Mouse (Mus musculus): ENCODE results near the gene Arhgap24. TPM values are rescaled to one million over a fixed set of nuclear protein-coding genes. Genes with fewer than 3 reads are reported as not detected.

Gene Arhgap24
- total RNA-seq, 2 experiments from 2014 or later = 6.1 to 7.0 TPM

- DNase-seq (ENCODE audit: extremely low spot score in 1 of 2, low spot score in 1 of 2) = no peak
Observed at GRCm38 (mm10) chr5:102571445-102571844, 90.3 kb downstream of the Arhgap24 start.

GRCm38 (mm10) chr5:102576750-102577149 is 95.6 kb downstream of the Arhgap24 start:
- no peak for DNase-seq (ENCODE audit: extremely low spot score in 1 of 2, low spot score in 1 of 2)

GRCm38 (mm10) chr5:102577729-102578128 is 96.5 kb downstream of the Arhgap24 start:
- no peak for DNase-seq (ENCODE audit: extremely low spot score in 1 of 2, low spot score in 1 of 2)

- DNase-seq (ENCODE audit: extremely low spot score in 1 of 2, low spot score in 1 of 2) = no peak
Observed at GRCm38 (mm10) chr5:102578431-102578830, 97.2 kb downstream of the Arhgap24 start.

GRCm38 (mm10) chr5:102582864-102583410 is 101.7 kb downstream of the Arhgap24 start:
- no peak for DNase-seq (ENCODE audit: extremely low spot score in 1 of 2, low spot score in 1 of 2)

GRCm38 (mm10) chr5:102591422-102591821 is 110.2 kb downstream of the Arhgap24 start:
- no peak for DNase-seq (ENCODE audit: extremely low spot score in 1 of 2, low spot score in 1 of 2)

- no peak for DNase-seq (ENCODE audit: extremely low spot score in 1 of 2, low spot score in 1 of 2)
Observed at GRCm38 (mm10) chr5:102593058-102593457, 111.9 kb downstream of the Arhgap24 start.

- no peak for DNase-seq (ENCODE audit: extremely low spot score in 1 of 2, low spot score in 1 of 2)
Observed at GRCm38 (mm10) chr5:102599102-102599501, 117.9 kb downstream of the Arhgap24 start.

GRCm38 (mm10) chr5:102613571-102613970 is 132.4 kb downstream of the Arhgap24 start:
- DNase-seq (ENCODE audit: extremely low spot score in 1 of 2, low spot score in 1 of 2) = no peak

GRCm38 (mm10) chr5:102614081-102614480 is 132.9 kb downstream of the Arhgap24 start:
- no peak for DNase-seq (ENCODE audit: extremely low spot score in 1 of 2, low spot score in 1 of 2)

- DNase-seq (ENCODE audit: extremely low spot score in 1 of 2, low spot score in 1 of 2) = no peak
Observed at GRCm38 (mm10) chr5:102615249-102615648, 134.1 kb downstream of the Arhgap24 start.

GRCm38 (mm10) chr5:102621036-102621435 is 139.8 kb downstream of the Arhgap24 start:
- no peak for DNase-seq (ENCODE audit: extremely low spot score in 1 of 2, low spot score in 1 of 2)

GRCm38 (mm10) chr5:102623807-102624435 is 142.7 kb downstream of the Arhgap24 start:
- DNase-seq (ENCODE audit: extremely low spot score in 1 of 2, low spot score in 1 of 2) = no peak

- no peak for DNase-seq (ENCODE audit: extremely low spot score in 1 of 2, low spot score in 1 of 2)
Observed at GRCm38 (mm10) chr5:102626671-102627070, 145.5 kb downstream of the Arhgap24 start.

GRCm38 (mm10) chr5:102629362-102629771 is 148.2 kb downstream of the Arhgap24 start:
- no peak for DNase-seq (ENCODE audit: extremely low spot score in 1 of 2, low spot score in 1 of 2)

- DNase-seq (ENCODE audit: extremely low spot score in 1 of 2, low spot score in 1 of 2) = no peak
Observed at GRCm38 (mm10) chr5:102635591-102635990, 154.4 kb downstream of the Arhgap24 start.

GRCm38 (mm10) chr5:102639782-102640559 is 158.8 kb downstream of the Arhgap24 start:
- no peak for DNase-seq (ENCODE audit: extremely low spot score in 1 of 2, low spot score in 1 of 2)

- no peak for DNase-seq (ENCODE audit: extremely low spot score in 1 of 2, low spot score in 1 of 2)
Observed at GRCm38 (mm10) chr5:102643364-102643763, 162.2 kb downstream of the Arhgap24 start.

- no peak for DNase-seq (ENCODE audit: extremely low spot score in 1 of 2, low spot score in 1 of 2)
Observed at GRCm38 (mm10) chr5:102643820-102644219, 162.6 kb downstream of the Arhgap24 start.

- DNase-seq (ENCODE audit: extremely low spot score in 1 of 2, low spot score in 1 of 2) = no peak
Observed at GRCm38 (mm10) chr5:102659061-102659460, 177.9 kb downstream of the Arhgap24 start.

GRCm38 (mm10) chr5:102664988-102665726 is 184.0 kb downstream of the Arhgap24 start:
- no peak for DNase-seq (ENCODE audit: extremely low spot score in 1 of 2, low spot score in 1 of 2)

Data from layer of hippocampus, postnatal 25 days (tissue).